Mouse (Mus musculus) forebrain, embryonic 11.5 days (tissue): Measurements from ENCODE around the gene Dgkh. TPM values are rescaled to one million over a fixed set of nuclear protein-coding genes. Genes with fewer than 3 reads are reported as not detected.

Source experiments
- polyA plus RNA-seq: library from polyadenylated mRNA; unstranded; fragments of >200 nt; fragmentation: Nextera tagmentation; extraction: Ambion mirVana; gene quantifications from 2 replicates; pipeline ENCODE4 v1.2.1, GENCODE M21; 2014

The Dgkh gene
- polyA plus RNA-seq, 1 experiment from 2014 or later = 1.8 TPM

Other genes starting within 250 kb of the Dgkh start
- 18.3 and 19.5 TPM in 2 replicates for gene Akap11, start 196.0 kb downstream of the Dgkh start, polyA plus RNA-seq
- gene Vwa8, start 116.3 kb upstream of the Dgkh start, polyA plus RNA-seq = 9.2 and 10.4 TPM in 2 replicates